ENCODE assay signal across 22 mouse cellular contexts in the genomic region with DNA sequence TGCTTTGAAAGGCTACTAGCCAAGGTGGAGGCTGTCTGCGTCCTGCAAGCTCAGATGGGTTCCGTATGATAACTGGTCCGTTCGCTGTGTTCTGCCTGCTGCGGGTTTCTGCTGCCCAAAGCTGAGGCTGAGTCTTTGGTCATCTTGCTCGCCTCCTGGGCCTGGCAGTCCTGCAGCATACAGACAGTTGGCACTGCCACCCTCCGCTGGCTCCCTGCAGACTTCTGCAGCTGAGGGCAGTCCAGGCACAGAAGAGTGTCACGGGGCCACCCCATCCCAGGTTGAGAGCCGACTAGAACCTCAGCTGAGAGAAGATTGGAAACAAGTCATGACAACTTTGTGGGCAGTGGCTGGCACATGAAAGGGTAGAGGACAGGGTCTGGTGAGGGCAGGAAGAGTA. TPM values are rescaled to one million over a fixed set of nuclear protein-coding genes. Genes with fewer than 3 reads are reported as not detected.
DNase-seq lines count a peak whose midpoint lies in the region; ATAC-seq and TF ChIP-seq lines count a peak whose summit lies in the region.
"Had no signal": no experiment of that assay in that cellular context is flagged by ENCODE, and none has a peak within 500 bp of the region (broad histone marks: within the 10 kb centered on the region; RNA-seq: fewer than 3 reads in every experiment).

No protein-coding gene starts in this region.

- no peak overlapping the region for H3K4me3 ChIP-seq in hindbrain, embryonic 13.5 days
- no peak overlapping the region for H3K4me3 ChIP-seq in hindbrain, embryonic 16.5 days (ENCODE audit: low read length)
- no peak overlapping the region for H3K4me3 ChIP-seq in lung, postnatal 0 days (ENCODE audit: low read depth, low read length)
- H3K4me3 ChIP-seq: forebrain, embryonic 10.5 days; forebrain, embryonic 13.5 days had no signal

- peak; percentile 48 for DNase-seq in cerebellum, adult 11 months
- DNase-seq in cerebellum, adult 9-10 months = peak; percentile 64
- peak; percentile 56 to 61 for DNase-seq in cerebellum, postnatal 36 days
- no peak for DNase-seq in lung, postnatal 0 days (ENCODE audit: low spot score)
- DNase-seq in embryo, embryonic 9.5 days (ENCODE audit: extremely low spot score) = no peak
- DNase-seq: adrenal gland, adult 2 months; adrenal gland, postnatal 14 days; embryo, embryonic 11 days; gastrocnemius, postnatal 14 days; heart, adult 11 months; heart, postnatal 4 days; kidney, adult 2 months had no signal

- 92% methylated on average over 9 of the region's 9 CpGs for WGBS in hindbrain, embryonic 13.5 days
- whole genome bisulfite sequencing in hindbrain, embryonic 16.5 days = 86% methylated on average over 9 of the region's 9 CpGs
- WGBS in lung, postnatal 0 days = 86% methylated on average over 9 of the region's 9 CpGs

- no peak overlapping the region for H3K4me2 ChIP-seq in hindbrain, embryonic 13.5 days
- no peak overlapping the region for H3K4me2 ChIP-seq in hindbrain, embryonic 16.5 days (ENCODE audit: low read length)
- H3K4me2 ChIP-seq in lung, postnatal 0 days (replicated peaks; ENCODE audit: low read depth, low read length) = no peak overlapping the region
- H3K4me2 ChIP-seq: forebrain, embryonic 13.5 days; heart, embryonic 11.5 days; hindbrain, embryonic 14.5 days had no signal

- no peaks in the 10 kb centered on the region for H3K36me3 ChIP-seq in hindbrain, embryonic 13.5 days
- H3K36me3 ChIP-seq in hindbrain, embryonic 16.5 days (ENCODE audit: control insufficient read depth, insufficient read depth, low read length) = no peaks in the 10 kb centered on the region
- H3K36me3 ChIP-seq in lung, postnatal 0 days (ENCODE audit: insufficient read depth, low read length) = no peaks in the 10 kb centered on the region
- H3K36me3 ChIP-seq: forebrain, embryonic 10.5 days had no signal

- no peak for TF ChIP-seq EP300 in lung, postnatal 0 days (IDR thresholded peaks at IDR 0.05)

- H3K9me3 ChIP-seq in hindbrain, embryonic 13.5 days = no peaks in the 10 kb centered on the region
- H3K9me3 ChIP-seq in hindbrain, embryonic 16.5 days (ENCODE audit: control insufficient read depth, low read length) = no peaks in the 10 kb centered on the region
- no peaks in the 10 kb centered on the region for H3K9me3 ChIP-seq in lung, postnatal 0 days (ENCODE audit: low read length)
- H3K9me3 ChIP-seq: forebrain, embryonic 10.5 days; forebrain, embryonic 13.5 days had no signal

- H3K27ac ChIP-seq in hindbrain, embryonic 13.5 days = peak overlapping the region; percentile 30; the same call in 1 of the 2 replicates
- no peak overlapping the region for H3K27ac ChIP-seq in hindbrain, embryonic 16.5 days (ENCODE audit: low read depth, low read length)
- no peak overlapping the region for H3K27ac ChIP-seq in lung, postnatal 0 days (ENCODE audit: low read length)
- H3K27ac ChIP-seq: forebrain, embryonic 10.5 days; forebrain, embryonic 13.5 days; hindbrain, embryonic 14.5 days; kidney, postnatal 0 days had no signal

- H3K4me1 ChIP-seq in hindbrain, embryonic 13.5 days (replicated peaks) = peaks cover 81% of the 10 kb centered on the region
- peaks cover 28% of the 10 kb centered on the region for H3K4me1 ChIP-seq in hindbrain, embryonic 16.5 days (ENCODE audit: control insufficient read depth, insufficient read depth, low read depth, low read length)
- no peaks in the 10 kb centered on the region for H3K4me1 ChIP-seq in lung, postnatal 0 days (ENCODE audit: insufficient read depth, low read depth, low read length)

- H3K9ac ChIP-seq in hindbrain, embryonic 13.5 days = peak overlapping the region; percentile 11; the same call in 1 of the 2 replicates
- H3K9ac ChIP-seq in hindbrain, embryonic 16.5 days (ENCODE audit: low read depth, low read length) = no peak overlapping the region
- H3K9ac ChIP-seq in lung, postnatal 0 days (replicated peaks; ENCODE audit: low read depth) = no peak overlapping the region
- H3K9ac ChIP-seq: forebrain, embryonic 13.5 days had no signal

- no peak for ATAC-seq in cerebellum, adult (ENCODE audit: insufficient number of reproducible peaks, low FRiP score, low TSS enrichment)
- no peak for ATAC-seq in hindbrain, embryonic 13.5 days (ENCODE audit: low FRiP score)
- no peak for ATAC-seq in hindbrain, embryonic 16.5 days
- no peak for ATAC-seq in lung, postnatal 0 days
- ATAC-seq: forebrain, embryonic 13.5 days; forebrain, embryonic 16.5 days; intestine, postnatal 0 days had no signal

- H3K27me3 ChIP-seq in hindbrain, embryonic 13.5 days = no peaks in the 10 kb centered on the region
- no peaks in the 10 kb centered on the region for H3K27me3 ChIP-seq in hindbrain, embryonic 16.5 days (replicated peaks; ENCODE audit: control insufficient read depth, insufficient read depth, low read length)
- H3K27me3 ChIP-seq in lung, postnatal 0 days (replicated peaks; ENCODE audit: insufficient read depth, low read length) = no peaks in the 10 kb centered on the region

- no peak for TF ChIP-seq CTCF in lung, postnatal 0 days (IDR thresholded peaks at IDR 0.05)

RNA-seq across cellular contexts. Expression of gene Engase, which starts 52.1 kb away (rescaled TPM):
- 7.0 and 7.1 TPM in 2 replicates for polyA plus RNA-seq in hindbrain, embryonic 13.5 days (2015; fragmentation: Nextera tagmentation; extraction: Ambion mirVana)
- 6.5 and 8.7 TPM in 2 replicates for polyA plus RNA-seq in hindbrain, embryonic 16.5 days (2015; fragmentation: Nextera tagmentation; extraction: Ambion mirVana)
- polyA plus RNA-seq in lung, postnatal 0 days (2015; fragmentation: Nextera tagmentation; extraction: Ambion mirVana) = 4.7 and 4.9 TPM in 2 replicates

Comparison
In these comparisons a context has a peak if more than half of its experiments do, and no peak if none do; other contexts are left out.
1. DNase-seq: peak in cerebellum, adult 11 months (single experiment), cerebellum, adult 9-10 months (single experiment) and cerebellum, postnatal 36 days (2 of 2); none in lung, postnatal 0 days (single experiment) and embryo, embryonic 9.5 days (single experiment).